Mouse (Mus musculus): Measurements from ENCODE around the gene Nrsn1.

- TF ChIP-seq POLR2A (IDR thresholded peaks at IDR 0.05; ENCODE audit: insufficient read length, low read depth), result no peak
- no peak for TF ChIP-seq USF1 (IDR thresholded peaks at IDR 0.05; ENCODE audit: low read depth)
- no peak for TF ChIP-seq TCF3 (IDR thresholded peaks at IDR 0.05; ENCODE audit: insufficient read length, low read depth)
- no peak for TF ChIP-seq MAX (IDR thresholded peaks at IDR 0.05; ENCODE audit: low read depth)
- TF ChIP-seq E2F4 (IDR thresholded peaks at IDR 0.05; ENCODE audit: insufficient read depth), result no peak
- TF ChIP-seq TCF12 (IDR thresholded peaks at IDR 0.05; ENCODE audit: insufficient read depth, poor library complexity, severe bottlenecking), result no peak
- no peak for TF ChIP-seq MYOD1 (IDR thresholded peaks at IDR 0.05; ENCODE audit: control insufficient read depth in 1 of 3, insufficient read length in 2 of 3, low read depth in 2 of 3)
- TF ChIP-seq CEBPB (IDR thresholded peaks at IDR 0.05; ENCODE audit: insufficient read depth, poor library complexity, severe bottlenecking), result no peak
Measured at GRCm38 (mm10) chr13:25254478-25255263, 15.6 kb downstream of the Nrsn1 start.
